Mouse (Mus musculus) frontal cortex, postnatal 36 days (tissue): ENCODE results near the gene Rnf152.

Experiments
- DNase-seq, 2 experiments: peaks; one replicate each; pipeline ENCODE4 v3.0.0; 2022; ENCODE audit warnings: low spot score in 2 of 2

Rnf152 gene

DNA sequence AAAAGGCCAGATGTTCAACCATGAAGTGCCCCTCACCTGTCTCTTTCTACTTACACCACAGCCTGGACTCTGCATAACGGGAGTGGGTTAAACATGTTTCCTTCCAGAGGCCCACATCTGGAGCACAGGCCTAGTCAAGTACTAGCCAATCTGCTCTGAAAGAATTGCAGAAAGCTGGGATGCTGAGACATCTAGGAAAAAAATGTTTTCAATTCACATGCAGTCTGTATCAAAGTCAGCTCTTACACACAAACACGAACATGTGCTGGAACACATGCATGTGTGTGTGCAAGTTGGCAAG, 44.0 kb downstream of the Rnf152 start:
- DNase-seq = no peak

- DNase-seq = no peak
These were observed 44.5 kb downstream of the Rnf152 start for GRCm38 (mm10) chr1:105311899-105312600.

DNA sequence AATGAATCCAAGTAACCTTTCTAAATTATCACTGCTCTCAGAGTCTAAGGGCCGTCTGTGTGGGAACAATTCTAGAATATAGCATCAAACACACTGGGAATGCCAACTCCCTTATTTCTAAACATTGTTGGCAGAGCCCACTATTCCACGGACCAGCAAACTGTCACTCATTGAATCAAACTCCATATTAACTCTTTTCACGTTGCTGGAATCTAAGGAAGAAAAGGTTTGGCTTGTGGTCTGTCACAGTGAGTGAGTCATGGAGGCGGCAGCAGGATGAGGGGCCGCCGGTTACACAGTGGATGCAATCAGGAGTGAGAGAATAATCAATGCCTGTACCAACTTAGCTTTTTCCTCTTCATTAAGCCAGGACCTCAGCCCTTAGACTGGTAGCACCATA, 54.3 kb downstream of the Rnf152 start:
- no peak for DNase-seq

DNA sequence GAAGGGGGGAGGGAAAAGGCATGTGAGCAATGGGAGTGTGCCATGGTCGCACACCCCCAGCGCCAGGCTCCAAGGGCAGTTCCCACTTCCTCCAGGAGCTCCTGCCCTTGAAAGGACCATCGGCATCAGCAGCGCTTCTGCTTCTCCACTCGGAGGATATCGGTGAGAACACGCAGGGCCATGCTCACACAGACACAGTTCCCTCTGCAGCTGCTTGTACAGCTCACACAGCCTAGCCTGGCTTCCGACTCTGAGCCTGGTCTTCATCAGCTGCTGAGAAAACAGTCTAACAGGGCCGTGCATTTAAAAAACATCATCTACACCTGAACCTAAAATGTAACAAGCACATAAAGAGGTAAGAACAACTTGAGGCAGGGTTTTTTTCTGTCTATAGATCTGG, 54.7 kb downstream of the Rnf152 start:
- DNase-seq = no peak

- DNase-seq = no peak
These were observed 64.7 kb downstream of the Rnf152 start for GRCm38 (mm10) chr1:105291859-105292258.

DNA sequence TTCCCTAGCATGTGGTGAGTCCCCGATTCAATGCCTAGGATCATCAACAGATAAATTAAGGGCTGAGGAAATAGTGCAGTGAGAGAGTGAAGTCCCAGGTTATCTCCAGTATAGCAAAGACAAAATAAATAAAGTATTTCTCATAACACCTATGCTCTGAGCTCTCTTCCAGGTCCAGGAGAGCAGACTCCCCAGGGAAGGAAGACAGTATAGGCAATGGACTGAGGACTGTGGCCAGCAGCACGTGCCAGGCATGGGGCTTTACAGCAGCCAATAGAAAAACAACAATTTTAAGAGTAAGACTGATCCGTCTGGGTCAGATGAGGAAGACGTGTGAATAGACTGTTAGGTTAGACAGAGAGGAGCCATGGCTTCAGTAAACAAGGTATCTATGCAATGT, 69.0 kb downstream of the Rnf152 start:
- DNase-seq = no peak

DNA sequence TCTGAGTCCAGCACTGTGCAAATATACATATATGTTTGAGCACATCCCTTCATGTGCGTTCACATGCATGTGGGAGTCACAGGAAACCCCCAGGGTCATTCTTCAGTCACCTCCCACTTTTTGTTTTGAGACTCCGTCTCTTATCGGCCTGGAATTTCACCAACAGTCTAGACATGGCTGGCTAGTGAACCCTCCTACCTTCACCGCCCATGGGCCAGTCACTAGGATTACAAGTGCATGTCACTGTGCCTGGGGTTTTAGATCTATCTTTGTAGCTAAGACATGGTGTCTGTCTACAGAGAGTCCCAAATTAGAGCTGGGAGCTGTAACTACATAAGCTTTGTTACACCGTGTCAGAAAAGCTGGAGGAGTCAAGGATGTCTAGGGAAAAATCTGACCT, 69.6 kb downstream of the Rnf152 start:
- DNase-seq = no peak

DNA sequence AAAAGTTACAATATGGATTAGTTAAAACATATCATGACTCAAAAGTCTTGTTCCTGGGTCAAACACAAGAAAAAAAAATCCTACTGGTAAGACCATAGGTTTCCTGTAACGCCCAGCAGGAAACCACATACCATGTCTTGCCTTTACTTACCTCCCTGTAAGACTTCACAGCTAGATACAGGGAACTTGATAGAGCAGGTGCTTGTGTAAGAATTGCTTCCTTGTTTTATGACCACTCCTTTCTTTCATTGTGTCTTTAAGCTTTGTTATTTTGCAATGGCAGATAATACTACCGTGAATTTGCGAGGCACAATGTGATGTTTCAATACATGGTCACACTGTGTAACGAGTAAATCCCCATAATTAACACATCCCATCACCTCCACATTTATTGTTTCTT, 71.5 kb downstream of the Rnf152 start:
- no peak for DNase-seq

DNA sequence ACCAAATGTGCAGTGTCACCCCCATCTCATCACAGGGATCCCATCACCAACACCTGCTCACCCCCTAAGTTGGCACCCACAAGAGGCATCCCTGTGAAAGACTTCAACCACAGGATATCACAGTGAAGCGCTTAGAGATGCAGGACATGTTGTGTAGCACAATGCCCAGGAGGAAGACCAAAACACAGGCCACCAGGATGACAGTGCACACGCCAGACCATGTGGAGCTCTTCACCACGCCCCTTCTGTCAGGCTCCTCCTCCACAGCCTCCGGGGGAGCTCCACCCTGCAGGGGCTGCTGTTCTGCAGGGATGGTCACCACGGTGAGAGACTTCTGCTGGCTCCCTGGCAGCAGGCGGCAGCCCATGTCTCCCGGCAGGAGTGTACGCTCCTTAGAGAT, 72.4 kb downstream of the Rnf152 start:
- DNase-seq = no peak

DNA sequence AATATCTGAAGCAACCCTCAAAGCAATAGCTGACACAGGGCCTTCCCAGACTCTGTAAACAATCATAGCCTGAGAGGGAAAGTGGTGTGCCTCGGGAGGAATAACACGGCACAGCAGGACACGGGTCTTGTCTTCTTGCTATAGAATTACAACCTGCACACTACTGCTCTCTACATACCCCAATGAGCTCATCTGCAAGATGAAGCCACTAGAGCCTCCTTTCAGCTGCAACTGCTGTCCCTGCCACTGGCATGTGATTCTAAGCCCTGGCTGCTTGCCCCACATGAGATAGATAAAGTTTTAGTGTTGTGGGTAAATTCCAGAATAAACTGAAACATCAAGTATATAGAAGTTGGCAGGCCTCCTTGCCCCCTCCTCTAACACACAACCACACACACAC, 75.2 kb downstream of the Rnf152 start:
- no peak for DNase-seq

DNA sequence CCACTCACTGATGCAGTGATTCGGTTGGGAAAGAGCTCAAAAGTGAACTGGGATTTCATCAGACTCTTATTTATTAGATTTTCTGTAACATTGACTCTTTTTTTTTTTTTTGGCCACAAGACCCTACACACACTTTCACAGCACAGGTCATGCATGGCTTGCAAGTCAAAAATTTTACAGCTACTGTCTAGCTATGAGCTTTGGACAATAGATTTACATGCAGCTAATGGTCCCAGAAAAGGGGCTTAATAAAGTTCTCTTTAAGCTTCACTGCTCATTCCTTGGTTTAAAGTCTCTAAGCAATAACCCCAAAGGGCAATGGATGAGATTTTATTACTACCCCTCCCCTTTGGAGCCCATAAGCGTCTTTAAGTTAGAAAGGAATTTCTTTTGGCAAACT, 76.3 kb downstream of the Rnf152 start:
- DNase-seq = no peak

- no peak for DNase-seq
These were observed 81.9 kb downstream of the Rnf152 start for GRCm38 (mm10) chr1:105274500-105275194.

- no peak for DNase-seq
These were observed 85.4 kb downstream of the Rnf152 start for GRCm38 (mm10) chr1:105271104-105271503.

DNA sequence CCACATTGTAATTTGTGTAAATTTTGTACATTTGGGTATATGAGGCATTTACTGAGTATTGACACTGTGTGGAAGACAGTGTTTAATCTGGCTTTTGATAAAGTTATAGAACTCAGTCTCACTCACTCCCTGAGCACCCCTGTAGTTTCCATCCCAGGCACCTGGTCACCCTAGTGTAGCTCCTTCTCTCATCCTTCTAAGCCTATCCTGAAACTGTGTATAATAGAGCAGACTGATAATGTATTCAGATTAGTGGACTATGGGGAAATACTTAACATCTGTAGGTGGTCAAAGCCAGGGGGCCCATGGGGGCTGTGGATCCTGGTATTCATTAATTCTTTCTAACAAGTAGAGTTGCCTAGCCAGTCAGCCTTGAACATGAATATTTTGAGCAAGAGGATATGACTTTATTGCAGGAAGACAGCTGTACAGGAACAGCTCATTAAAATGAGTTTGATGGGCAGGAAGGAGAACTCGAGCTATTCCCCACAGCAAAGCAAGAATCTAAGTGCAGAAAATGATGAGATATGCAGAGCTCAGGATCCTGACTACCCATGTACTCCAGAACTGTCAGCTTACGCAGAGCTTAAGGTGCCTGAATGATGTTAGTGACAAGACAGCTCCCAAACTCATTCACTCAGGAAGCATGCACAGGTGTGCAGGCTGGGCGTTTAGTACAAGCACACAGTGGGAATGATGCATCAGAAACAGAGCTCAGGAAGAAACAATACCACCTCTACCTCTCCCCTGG, 93.1 kb downstream of the Rnf152 start:
- no peak for DNase-seq

GRCm38 (mm10) chr1:105260200-105260599, 96.3 kb downstream of the Rnf152 start:
- no peak for DNase-seq

DNA sequence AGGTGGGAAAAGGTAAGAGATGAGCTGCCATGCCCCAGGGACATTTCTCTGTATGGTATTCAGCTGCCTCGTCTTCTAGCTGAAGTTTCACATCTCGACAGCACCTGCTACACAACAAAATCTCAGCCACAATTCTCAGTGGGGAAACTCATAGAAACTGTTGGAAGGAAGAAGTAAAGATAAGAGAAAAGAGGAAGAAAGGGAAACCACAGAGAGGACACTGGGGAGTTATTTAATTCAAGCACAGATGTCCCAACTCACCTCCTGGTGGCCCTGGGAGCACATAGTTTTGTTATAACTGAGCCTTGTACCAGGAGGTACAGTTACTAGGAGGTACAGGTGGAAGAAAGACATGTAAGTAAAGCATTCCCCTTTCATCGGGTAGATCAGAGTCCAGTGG, 99.3 kb downstream of the Rnf152 start:
- DNase-seq = no peak

DNA sequence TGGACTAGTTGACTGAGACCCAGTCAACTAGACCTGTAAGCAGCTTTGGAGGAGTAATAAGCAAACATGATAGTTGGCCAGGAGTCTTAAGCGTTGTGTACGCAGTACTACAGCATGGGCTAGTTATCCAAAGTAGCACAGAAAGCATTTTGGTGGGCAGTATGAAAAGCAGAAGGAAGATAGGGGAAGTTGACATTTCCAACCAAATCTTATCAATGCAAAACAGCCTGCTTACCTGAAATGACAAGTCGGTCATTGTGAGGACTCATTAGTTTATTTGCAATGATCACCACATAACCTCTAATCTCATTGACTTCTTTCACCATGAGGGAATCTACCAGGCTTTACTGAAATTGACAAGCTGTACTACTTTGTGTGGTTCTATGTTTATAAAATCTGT, 107.3 kb downstream of the Rnf152 start:
- no peak for DNase-seq

DNA sequence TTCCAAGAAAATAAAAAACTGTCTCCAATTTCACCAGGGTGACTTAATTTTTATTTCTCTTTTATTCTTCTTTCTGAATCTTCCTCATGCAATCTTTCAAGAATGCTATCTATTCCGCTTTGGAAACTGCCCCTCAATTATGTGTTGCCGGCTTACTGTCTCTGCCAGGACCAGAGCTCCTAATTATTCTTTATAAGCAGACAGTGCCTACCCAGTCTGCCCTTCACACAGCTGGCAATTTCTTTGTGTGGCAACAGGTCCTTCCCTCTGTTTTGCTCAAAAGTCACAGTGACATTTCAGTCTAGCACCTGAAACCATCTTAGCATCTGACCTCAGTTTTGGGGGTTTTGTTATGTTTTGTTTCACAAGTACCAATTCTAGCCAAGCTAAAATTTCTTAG, 109.9 kb downstream of the Rnf152 start:
- no peak for DNase-seq

DNA sequence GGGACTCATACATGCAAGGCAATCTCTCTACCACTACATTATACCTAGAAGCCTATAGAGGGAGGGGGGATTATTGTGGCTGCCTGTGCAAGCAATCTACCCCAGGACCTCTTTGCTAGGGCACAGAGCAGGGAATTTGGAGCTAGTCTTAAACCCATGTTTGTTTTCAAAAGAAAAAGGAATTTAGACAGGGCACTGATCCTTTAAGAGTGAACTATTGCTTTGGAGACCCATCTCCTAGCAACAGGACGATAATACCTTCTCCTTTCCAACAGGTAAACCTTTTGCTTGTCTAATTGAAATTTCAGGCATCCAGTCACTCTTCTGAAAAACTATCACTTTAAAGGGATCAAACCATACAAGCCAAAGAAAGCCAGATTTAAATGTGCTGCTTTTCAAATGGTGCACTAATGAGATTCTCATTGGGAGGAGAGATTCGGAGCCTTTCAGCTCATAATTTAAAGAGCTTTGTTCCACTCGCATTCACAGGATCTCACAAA, 110.4 kb downstream of the Rnf152 start:
- DNase-seq = no peak

DNA sequence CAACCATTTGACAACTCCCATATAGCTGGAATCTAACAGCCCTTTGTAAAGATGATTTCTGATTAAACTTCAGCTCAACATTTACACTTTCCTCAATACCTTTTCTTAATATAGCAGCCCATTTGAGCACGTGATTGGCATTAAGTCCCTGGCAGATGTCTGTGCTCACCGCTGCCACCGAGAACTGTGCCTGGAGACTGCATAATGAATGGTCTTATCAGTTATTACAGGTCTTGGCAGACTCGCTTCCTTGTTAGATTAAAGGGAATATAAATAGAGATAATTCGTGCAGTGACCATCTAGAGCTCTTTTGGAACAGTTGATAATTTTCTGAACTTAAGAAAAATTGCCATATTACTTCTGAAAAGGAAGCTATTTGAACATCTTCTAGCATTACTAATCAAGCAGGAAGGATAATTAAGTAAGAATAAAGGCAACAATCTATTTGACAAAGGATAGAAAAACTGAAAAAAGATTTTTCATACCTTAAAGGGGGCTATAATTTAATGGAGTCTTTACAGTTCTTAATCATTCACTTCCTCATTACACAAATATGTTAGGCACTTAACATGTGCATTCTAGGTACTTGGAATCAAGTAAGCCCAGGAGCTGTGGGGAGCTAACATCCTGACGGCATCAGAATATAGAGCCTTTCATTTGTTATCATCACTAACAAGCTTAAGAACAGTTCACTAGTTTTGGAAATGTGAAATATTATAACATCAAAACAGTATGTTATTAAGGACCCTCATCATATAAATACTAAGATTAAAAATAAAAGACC, 113.0 kb downstream of the Rnf152 start:
- DNase-seq = no peak

- DNase-seq = peak in 1 of 2 experiments; percentile 3
These were observed 116.3 kb downstream of the Rnf152 start for GRCm38 (mm10) chr1:105240185-105240584.
